Mouse (Mus musculus) heart, embryonic 13.5 days (tissue): ENCODE measurements at regions not wholly inside any gene's neighbourhood (a gene's known extent, or its start where the extent isn't known, plus 50 kb on each side); places are given as distances from the start of the nearest gene placed in this dataset.

Experiments
- ATAC-seq: fragments of 200-750 bp; cut with Nextera tagmentation; 2 replicates; pipeline ENCODE4 v1.8.0; 2017; ENCODE audit warnings: moderate TSS enrichment; ENCODE audit not compliant: insufficient number of reproducible peaks, low FRiP score, low TSS enrichment; ENCODE audit errors: extremely low read depth
- H3K27ac ChIP-seq: fragments of 300-500 bp; sonication (generic); replicated peaks from 2 replicates; pipeline ENCODE4 v1.5.1; 2015; ENCODE audit warnings: moderate library complexity, mild to moderate bottlenecking, inconsistent platforms
- H3K27me3 ChIP-seq: fragments of 300-500 bp; sonication (generic); replicated peaks from 2 replicates; pipeline ENCODE4 v1.6.1; 2015; ENCODE audit warnings: mild to moderate bottlenecking, inconsistent platforms
- H3K36me3 ChIP-seq: fragments of 300-500 bp; sonication (generic); 2 replicates; pipeline ENCODE4 v1.6.1; 2015; ENCODE audit warnings: mild to moderate bottlenecking, inconsistent platforms
- H3K4me1 ChIP-seq: fragments of 300-500 bp; sonication (generic); 2 replicates; pipeline ENCODE4 v1.6.1; 2015; ENCODE audit warnings: inconsistent platforms
- H3K4me2 ChIP-seq: fragments of 300-500 bp; sonication (generic); 2 replicates; pipeline ENCODE4 v1.6.1; 2015; ENCODE audit warnings: inconsistent platforms, mild to moderate bottlenecking, moderate library complexity
- H3K4me3 ChIP-seq: fragments of 300-500 bp; sonication (generic); 2 replicates; pipeline ENCODE4 v1.5.1; 2015; ENCODE audit warnings: moderate library complexity, mild to moderate bottlenecking, inconsistent platforms
- H3K9ac ChIP-seq: fragments of 300-500 bp; sonication (generic); 2 replicates; pipeline ENCODE4 v1.6.1; 2015; ENCODE audit warnings: inconsistent platforms, mild to moderate bottlenecking, moderate library complexity
- H3K9me3 ChIP-seq: fragments of 300-500 bp; sonication (generic); 2 replicates; pipeline ENCODE4 v1.6.1; 2016; ENCODE audit warnings: inconsistent platforms
- WGBS: fragments of 180-500 bp; shearing (Covaris S2); methylation state at CpG from one replicate; pipeline ENCODE4 v1.1.7; 2015; ENCODE audit warnings: mixed read lengths; 5-methylcytosine and 5-hydroxymethylcytosine counted together

- no peak overlapping the region for H3K4me3 ChIP-seq
- no peaks in the 10 kb centered on the region for H3K4me1 ChIP-seq
- WGBS: 86% methylated on average over 4 of the region's 4 CpGs
- H3K4me2 ChIP-seq: no peak overlapping the region
- H3K9ac ChIP-seq: no peak overlapping the region
- H3K36me3 ChIP-seq: no peaks in the 10 kb centered on the region
- no peak overlapping the region for H3K27ac ChIP-seq
- H3K9me3 ChIP-seq: no peaks in the 10 kb centered on the region
- no peak for ATAC-seq
- H3K27me3 ChIP-seq: no peaks in the 10 kb centered on the region
These were observed 194.7 kb upstream of the Rfx3 start for GRCm38 (mm10) chr19:28205691-28206090.

DNA sequence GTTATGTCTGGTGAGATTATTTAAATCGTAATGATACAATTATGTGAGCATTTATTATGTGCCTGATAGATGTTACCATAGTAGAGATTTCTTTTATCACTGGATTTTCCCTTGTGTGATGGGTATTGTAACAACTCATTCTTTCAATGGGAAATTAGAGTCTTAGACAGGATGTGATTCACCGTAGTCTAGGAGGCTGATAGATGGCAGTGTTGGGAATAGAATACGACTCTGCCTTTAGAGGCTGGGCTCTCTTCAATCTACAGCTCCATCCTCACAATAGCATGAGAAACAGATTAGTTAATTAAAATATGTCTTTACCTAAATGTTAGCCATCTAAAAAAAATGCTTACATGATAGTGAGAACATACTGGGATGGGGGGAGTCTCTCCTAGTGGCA, 192.8 kb upstream of the Rfx3 start:
- H3K4me2 ChIP-seq: no peak overlapping the region
- H3K27ac ChIP-seq: no peak overlapping the region
- H3K9me3 ChIP-seq: no peaks in the 10 kb centered on the region
- H3K36me3 ChIP-seq: no peaks in the 10 kb centered on the region
- no peak for ATAC-seq
- no peaks in the 10 kb centered on the region for H3K4me1 ChIP-seq
- no peak overlapping the region for H3K4me3 ChIP-seq
- H3K9ac ChIP-seq: no peak overlapping the region
- no peaks in the 10 kb centered on the region for H3K27me3 ChIP-seq
- 61% methylated on average over 3 of the region's 3 CpGs for WGBS

- WGBS: 58% methylated on average over 8 of the region's 8 CpGs
- Histone ChIP-seq H3K27me3 (no peaks in the 10 kb centered on the region), H3K4me1 (no peaks in the 10 kb centered on the region), H3K9me3 (peaks cover 3% of the 10 kb centered on the region; the same call in 1 of the 2 replicates), H3K4me3 (no peak overlapping the region), H3K4me2 (no peak overlapping the region), H3K36me3 (no peaks in the 10 kb centered on the region), H3K27ac (no peak overlapping the region), H3K9ac (no peak overlapping the region)
- no peak for ATAC-seq
These were observed 188.4 kb upstream of the Rfx3 start for GRCm38 (mm10) chr19:28199385-28199784.

GRCm38 (mm10) chr19:28196881-28197280, 185.9 kb upstream of the Rfx3 start:
- WGBS: 90% methylated on average over 5 of the region's 5 CpGs
- no peak overlapping the region for H3K27ac ChIP-seq
- H3K4me2 ChIP-seq: no peak overlapping the region
- no peak for ATAC-seq
- peaks cover 3% of the 10 kb centered on the region; the same call in 1 of the 2 replicates for H3K9me3 ChIP-seq
- H3K4me1 ChIP-seq: no peaks in the 10 kb centered on the region
- no peaks in the 10 kb centered on the region for H3K36me3 ChIP-seq
- no peak overlapping the region for H3K4me3 ChIP-seq
- no peak overlapping the region for H3K9ac ChIP-seq
- H3K27me3 ChIP-seq: no peaks in the 10 kb centered on the region

DNA sequence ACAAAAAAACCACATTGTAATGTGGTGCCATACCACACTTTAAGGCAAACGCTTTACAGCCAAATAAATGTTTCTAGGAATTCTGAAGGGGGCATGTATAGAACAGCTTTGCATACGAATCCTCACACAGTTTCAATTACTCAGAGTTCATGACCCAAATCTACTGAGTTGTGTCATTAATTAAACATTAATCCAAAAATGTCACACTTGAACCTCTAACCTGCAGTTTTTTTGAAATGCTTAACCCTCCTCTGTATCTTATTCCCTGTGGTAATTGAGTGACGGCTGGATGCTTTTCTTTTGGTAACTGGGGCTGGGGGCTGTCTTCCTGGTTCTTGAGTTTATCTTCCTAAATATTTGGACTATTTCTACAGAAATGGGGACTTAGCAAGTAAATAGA, 181.3 kb upstream of the Rfx3 start:
- Histone ChIP-seq H3K4me1 (peaks cover 4% of the 10 kb centered on the region; the same call in 1 of the 2 replicates), H3K27me3 (no peaks in the 10 kb centered on the region), H3K4me3 (no peak overlapping the region), H3K4me2 (no peak overlapping the region), H3K27ac (no peak overlapping the region), H3K36me3 (no peaks in the 10 kb centered on the region), H3K9me3 (peaks cover 2% of the 10 kb centered on the region; the same call in 1 of the 2 replicates), H3K9ac (no peak overlapping the region)
- 79% methylated on average over 3 of the region's 3 CpGs for WGBS
- no peak for ATAC-seq

GRCm38 (mm10) chr19:28191428-28192116, 180.6 kb upstream of the Rfx3 start:
- Histone ChIP-seq H3K9ac (no peak overlapping the region), H3K36me3 (no peaks in the 10 kb centered on the region), H3K4me1 (peaks cover 4% of the 10 kb centered on the region; the same call in 1 of the 2 replicates), H3K9me3 (no peaks in the 10 kb centered on the region), H3K27me3 (no peaks in the 10 kb centered on the region), H3K4me3 (no peak overlapping the region), H3K4me2 (no peak overlapping the region), H3K27ac (no peak overlapping the region)
- no peak for ATAC-seq
- 31% methylated on average over 9 of the region's 9 CpGs for WGBS

- no peak overlapping the region for H3K4me2 ChIP-seq
- H3K4me3 ChIP-seq: no peak overlapping the region
- H3K27ac ChIP-seq: no peak overlapping the region
- 71% methylated on average over 10 of the region's 10 CpGs for WGBS
- H3K9ac ChIP-seq: no peak overlapping the region
- H3K36me3 ChIP-seq: no peaks in the 10 kb centered on the region
- H3K27me3 ChIP-seq: no peaks in the 10 kb centered on the region
- no peak for ATAC-seq
- peaks cover 4% of the 10 kb centered on the region; the same call in 1 of the 2 replicates for H3K4me1 ChIP-seq
- no peaks in the 10 kb centered on the region for H3K9me3 ChIP-seq
These were observed 179.3 kb upstream of the Rfx3 start for GRCm38 (mm10) chr19:28190250-28190649.

DNA sequence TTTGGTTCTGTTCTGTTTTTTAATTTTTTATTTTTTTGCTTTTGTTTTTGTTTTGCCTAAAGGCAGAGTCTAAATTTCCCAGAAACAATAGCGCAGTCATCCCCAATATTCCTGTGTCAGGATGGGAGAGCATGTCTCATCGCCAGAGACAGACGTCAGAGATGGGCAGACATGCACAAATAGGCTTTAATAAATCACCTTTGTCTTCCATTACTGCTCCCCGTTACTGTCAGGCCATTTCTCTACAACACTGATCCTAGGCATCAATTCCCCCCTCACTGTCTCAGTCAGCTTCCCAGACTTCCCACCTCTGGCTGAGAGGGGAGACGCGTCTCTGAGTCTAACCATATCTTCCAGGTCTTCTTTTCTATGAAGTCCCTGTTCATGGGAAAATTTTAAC, 177.4 kb upstream of the Rfx3 start:
- Histone ChIP-seq H3K27ac (no peak overlapping the region), H3K36me3 (no peaks in the 10 kb centered on the region), H3K27me3 (no peaks in the 10 kb centered on the region), H3K4me3 (no peak overlapping the region), H3K9me3 (no peaks in the 10 kb centered on the region), H3K9ac (no peak overlapping the region), H3K4me2 (no peak overlapping the region), H3K4me1 (peaks cover 4% of the 10 kb centered on the region; the same call in 1 of the 2 replicates)
- WGBS: 89% methylated on average over 6 of the region's 6 CpGs
- no peak for ATAC-seq

GRCm38 (mm10) chr19:28182411-28183182, 171.6 kb upstream of the Rfx3 start:
- no peak for ATAC-seq
- WGBS: 77% methylated on average over 12 of the region's 12 CpGs

DNA sequence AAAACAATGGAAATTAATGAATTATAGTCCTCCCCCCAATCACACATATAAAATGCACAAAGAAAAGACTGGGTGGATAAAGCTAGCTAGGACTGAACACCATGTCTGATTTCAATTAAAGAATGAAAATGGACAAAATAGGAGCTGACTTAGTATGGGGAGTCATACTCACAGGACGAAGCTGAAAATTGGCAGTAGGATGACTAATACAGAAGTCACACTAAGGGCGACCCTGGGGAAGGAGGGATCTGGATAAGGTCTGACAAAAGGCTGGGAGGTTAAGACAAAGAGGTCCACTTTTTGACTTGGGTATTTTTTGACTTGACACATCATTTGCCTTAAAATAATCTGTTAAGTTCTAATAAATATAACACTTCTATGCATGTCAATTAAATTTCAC, 170.2 kb upstream of the Rfx3 start:
- ATAC-seq: no peak
- Histone ChIP-seq H3K9ac (no peak overlapping the region), H3K4me3 (no peak overlapping the region), H3K27ac (no peak overlapping the region), H3K4me2 (no peak overlapping the region), H3K36me3 (no peaks in the 10 kb centered on the region), H3K27me3 (no peaks in the 10 kb centered on the region), H3K9me3 (peaks cover 5% of the 10 kb centered on the region; the same call in 1 of the 2 replicates), H3K4me1 (peaks cover 15% of the 10 kb centered on the region)
- 56% methylated on average over 2 of the region's 2 CpGs for WGBS

More at GRCm38 (mm10) chr19:28182411-28183182, 171.6 kb upstream of the Rfx3 start:
- Histone ChIP-seq H3K36me3 (no peaks in the 10 kb centered on the region), H3K9me3 (peaks cover 5% of the 10 kb centered on the region; the same call in 1 of the 2 replicates), H3K4me2 (no peak overlapping the region), H3K4me3 (no peak overlapping the region), H3K27me3 (no peaks in the 10 kb centered on the region), H3K4me1 (peaks cover 13% of the 10 kb centered on the region), H3K9ac (no peak overlapping the region), H3K27ac (no peak overlapping the region)

- Histone ChIP-seq H3K4me3 (no peak overlapping the region), H3K27me3 (no peaks in the 10 kb centered on the region), H3K9ac (no peak overlapping the region), H3K36me3 (no peaks in the 10 kb centered on the region), H3K4me1 (peaks cover 15% of the 10 kb centered on the region), H3K9me3 (peaks cover 5% of the 10 kb centered on the region; the same call in 1 of the 2 replicates), H3K4me2 (peak overlapping the region; percentile 22; the same call in 1 of the 2 replicates), H3K27ac (peak overlapping the region; percentile 83)
- WGBS: 41% methylated on average over 6 of the region's 6 CpGs
- no peak for ATAC-seq
These were observed 167.1 kb upstream of the Rfx3 start for GRCm38 (mm10) chr19:28178114-28178513.
